Mouse (Mus musculus) layer of hippocampus, adult 11-12 months (tissue): Measurements from ENCODE around the gene Prrt2.

Source experiments
- DNase-seq: peaks from one replicate; pipeline ENCODE4 v3.0.0; 2022; ENCODE audit warnings: low spot score

Gene Prrt2

GRCm38 (mm10) chr7:126999568-126999967 is 21.4 kb downstream of the Prrt2 start:
- DNase-seq: no peak

- no peak for DNase-seq
Measured at GRCm38 (mm10) chr7:126996449-126996848, 24.6 kb downstream of the Prrt2 start.

GRCm38 (mm10) chr7:126988816-126989215 is 32.2 kb downstream of the Prrt2 start:
- no peak for DNase-seq

GRCm38 (mm10) chr7:126986319-126986718 is 34.7 kb downstream of the Prrt2 start:
- DNase-seq: peak; percentile 44

GRCm38 (mm10) chr7:126984667-126985444 is 36.2 kb downstream of the Prrt2 start:
- DNase-seq: no peak

- no peak for DNase-seq
Measured at GRCm38 (mm10) chr7:126983113-126983512, 37.9 kb downstream of the Prrt2 start.

- no peak for DNase-seq
Measured at GRCm38 (mm10) chr7:126982054-126982453, 39.0 kb downstream of the Prrt2 start.

GRCm38 (mm10) chr7:126981601-126982000 is 39.4 kb downstream of the Prrt2 start:
- DNase-seq: no peak

- no peak for DNase-seq
Measured at GRCm38 (mm10) chr7:126978841-126979240, 42.2 kb downstream of the Prrt2 start.

GRCm38 (mm10) chr7:126976878-126977459 is 44.0 kb downstream of the Prrt2 start:
- no peak for DNase-seq

GRCm38 (mm10) chr7:126975950-126976866 is 44.8 kb downstream of the Prrt2 start, which contains the start of gene Cdiptos:
Cdiptos (minus strand) TSS chr7:126976098.
- peak; percentile 96 for DNase-seq

- DNase-seq: no peak
Measured at GRCm38 (mm10) chr7:126975893-126975949, 45.3 kb downstream of the Prrt2 start, which contains the start of gene Cdipt. Cdipt (plus strand) TSS chr7:126975914.

GRCm38 (mm10) chr7:126975493-126975892 is 45.5 kb downstream of the Prrt2 start:
- no peak for DNase-seq
